Mouse (Mus musculus) cerebellum, adult 11 months (tissue): ENCODE measurements around the gene Vegfc.

Experiments
- DNase-seq: peaks from one replicate; pipeline ENCODE4 v3.0.0; 2022

The Vegfc gene

GRCm38 (mm10) chr8:54077271-54078120 is at the start of gene Vegfc:
Gene Vegfc, plus strand, starts transcription at chr8:54077606.
- DNase-seq, result peak; percentile 12

- no peak for DNase-seq
Observed at GRCm38 (mm10) chr8:54034584-54034983, 42.8 kb upstream of the Vegfc start.

- DNase-seq, result no peak
Observed at GRCm38 (mm10) chr8:54042601-54043000, 34.8 kb upstream of the Vegfc start.

- no peak for DNase-seq
Observed at GRCm38 (mm10) chr8:54043468-54043867, 33.9 kb upstream of the Vegfc start.

GRCm38 (mm10) chr8:54053210-54053609 is 24.2 kb upstream of the Vegfc start:
- DNase-seq, result no peak

GRCm38 (mm10) chr8:54065492-54065891 is 11.9 kb upstream of the Vegfc start:
- no peak for DNase-seq

GRCm38 (mm10) chr8:54076301-54076700 is 1.1 kb upstream of the Vegfc start:
- no peak for DNase-seq

- DNase-seq, result peak; percentile 24
Observed at GRCm38 (mm10) chr8:54076791-54077270, 575 bp upstream of the Vegfc start.

GRCm38 (mm10) chr8:54078121-54078440 is 675 bp downstream of the Vegfc start:
- no peak for DNase-seq

- no peak for DNase-seq
Observed at GRCm38 (mm10) chr8:54079001-54079400, 1.6 kb downstream of the Vegfc start.

- DNase-seq, result no peak
Observed at GRCm38 (mm10) chr8:54079601-54080000, 2.2 kb downstream of the Vegfc start.

- no peak for DNase-seq
Observed at GRCm38 (mm10) chr8:54085896-54086295, 8.5 kb downstream of the Vegfc start.

- DNase-seq, result no peak
Observed at GRCm38 (mm10) chr8:54087114-54087513, 9.7 kb downstream of the Vegfc start.

GRCm38 (mm10) chr8:54089204-54089603 is 11.8 kb downstream of the Vegfc start:
- DNase-seq, result no peak

GRCm38 (mm10) chr8:54089901-54090300 is 12.5 kb downstream of the Vegfc start:
- DNase-seq, result no peak

GRCm38 (mm10) chr8:54100058-54100457 is 22.7 kb downstream of the Vegfc start:
- no peak for DNase-seq

- no peak for DNase-seq
Observed at GRCm38 (mm10) chr8:54114581-54114980, 37.2 kb downstream of the Vegfc start.

GRCm38 (mm10) chr8:54120115-54120514 is 42.7 kb downstream of the Vegfc start:
- DNase-seq, result no peak

GRCm38 (mm10) chr8:54121942-54122341 is 44.5 kb downstream of the Vegfc start:
- no peak for DNase-seq

- no peak for DNase-seq
Observed at GRCm38 (mm10) chr8:54122345-54122744, 44.9 kb downstream of the Vegfc start.

GRCm38 (mm10) chr8:54130558-54130957 is 53.2 kb downstream of the Vegfc start:
- no peak for DNase-seq

- DNase-seq, result peak; percentile 1
Observed at GRCm38 (mm10) chr8:54153240-54153639, 75.8 kb downstream of the Vegfc start.

GRCm38 (mm10) chr8:54163505-54163904 is 86.1 kb downstream of the Vegfc start:
- no peak for DNase-seq

GRCm38 (mm10) chr8:54185336-54185735 is 107.9 kb downstream of the Vegfc start:
- DNase-seq, result no peak

- DNase-seq, result no peak
Observed at GRCm38 (mm10) chr8:54185927-54186326, 108.5 kb downstream of the Vegfc start.
